Mouse (Mus musculus): Measurements from ENCODE around the gene Vps37c.

GRCm38 (mm10) chr19:10678772-10679067, 9.8 kb upstream of the Vps37c start:
- no peak for TF ChIP-seq POLR2A (IDR thresholded peaks at IDR 0.05; ENCODE audit: low read depth, low read length)
- TF ChIP-seq CTCF (IDR thresholded peaks at IDR 0.05; ENCODE audit: borderline replicate concordance, insufficient read depth, low read length), result no peak

All from embryonic fibroblast, embryonic 13.5 days (primary cell).